Mouse (Mus musculus) testis, adult 2 months (tissue): ENCODE measurements around the gene 1700012B09Rik. TPM values are rescaled to one million over a fixed set of nuclear protein-coding genes. Genes with fewer than 3 reads are reported as not detected.

Experiments used
- H3K27ac ChIP-seq: fragments of 200-500 bp; 2 replicates; pipeline ENCODE4 v1.5.1; 2012; ENCODE audit warnings: low read depth, low read length; ENCODE audit not compliant: control insufficient read depth, insufficient read depth
- H3K27me3 ChIP-seq: fragments of 200-500 bp; 2 replicates; pipeline ENCODE4 v1.6.1; 2012; ENCODE audit warnings: mild to moderate bottlenecking, low read length, moderate library complexity; ENCODE audit not compliant: control insufficient read depth, insufficient read depth
- H3K36me3 ChIP-seq: fragments of 200-500 bp; 2 replicates; pipeline ENCODE4 v1.6.1; 2012; ENCODE audit warnings: mild to moderate bottlenecking, low read length; ENCODE audit not compliant: control insufficient read depth, insufficient read depth
- H3K4me1 ChIP-seq: fragments of 200-500 bp; 2 replicates; pipeline ENCODE4 v1.6.1; 2012; ENCODE audit warnings: low read length; ENCODE audit not compliant: control insufficient read depth, insufficient read depth
- H3K4me3 ChIP-seq: fragments of 200-500 bp; 2 replicates; pipeline ENCODE4 v1.5.1; 2012; ENCODE audit warnings: low read depth, mild to moderate bottlenecking, low read length, moderate library complexity, mixed read lengths; ENCODE audit not compliant: control insufficient read depth
- CTCF ChIP-seq: fragments of 200-500 bp; IDR thresholded peaks from 2 replicates; pipeline ENCODE4 v1.5.1; 2012; ENCODE audit warnings: low read depth, mild to moderate bottlenecking, inconsistent platforms, low read length, moderate library complexity; ENCODE audit not compliant: control insufficient read depth, insufficient read depth, insufficient replicate concordance
- POLR2A ChIP-seq: fragments of 200-500 bp; IDR thresholded peaks from 2 replicates; pipeline ENCODE4 v1.6.1; 2012; ENCODE audit warnings: low read depth, mild to moderate bottlenecking, inconsistent platforms, low read length, moderate library complexity; ENCODE audit not compliant: control insufficient read depth
- polyA plus RNA-seq: library from polyadenylated mRNA; depleted of rRNA; stranded (reverse); fragments of >200 nt; gene quantifications from 2 replicates; pipeline ENCODE4 v1.2.3, GENCODE M21; 2012

1700012B09Rik gene
- polyA plus RNA-seq, 1 experiment = 94.9 TPM

DNA sequence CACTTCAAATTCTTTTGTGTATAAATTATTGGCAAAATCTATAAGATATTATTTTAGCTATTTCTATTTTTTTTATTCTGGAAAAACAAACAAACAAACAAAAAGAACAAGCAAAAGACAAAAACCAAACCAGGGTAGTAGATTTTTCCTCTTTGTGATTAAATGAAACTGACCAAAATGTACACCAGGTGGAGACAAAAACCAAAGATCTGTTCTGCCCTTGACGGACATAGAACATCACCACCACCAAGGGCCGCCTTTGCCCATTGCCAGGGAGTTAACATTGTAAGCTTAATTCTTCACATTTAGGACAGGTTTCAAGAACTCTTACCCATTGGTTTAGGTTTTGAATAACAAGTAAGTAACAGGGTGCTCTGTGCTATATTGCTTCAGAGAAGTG is 3.0 kb upstream of the 1700012B09Rik start:
- no peaks in the 10 kb centered on the region for H3K27me3 ChIP-seq
- TF ChIP-seq CTCF (no peak), POLR2A (no peak)

DNA sequence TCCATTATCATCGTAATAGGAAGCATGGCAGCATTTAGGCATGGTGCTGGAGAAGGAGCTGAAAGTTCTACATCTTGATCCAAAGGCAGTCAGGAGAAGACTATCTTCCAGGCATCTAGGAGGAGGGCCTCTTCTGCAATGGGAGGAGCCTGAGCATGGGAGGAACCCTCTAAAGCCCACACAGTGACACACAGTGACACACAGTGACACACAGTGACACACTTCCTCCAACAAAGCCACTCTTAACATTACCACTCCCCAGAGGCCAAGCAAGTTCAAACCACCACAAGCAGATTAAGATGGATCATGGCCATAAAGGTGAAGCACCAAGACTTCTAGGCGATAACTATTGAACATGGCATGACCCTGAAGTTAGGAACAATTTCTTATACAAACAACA is 1.2 kb upstream of the 1700012B09Rik start:
- Histone ChIP-seq H3K4me3 (peak overlapping the region; percentile 54), H3K36me3 (no peaks in the 10 kb centered on the region), H3K27ac (no peak overlapping the region), H3K27me3 (no peaks in the 10 kb centered on the region), H3K4me1 (no peaks in the 10 kb centered on the region; the same call in none of the 2 replicates)
- TF ChIP-seq CTCF = no peak
- no peak for TF ChIP-seq POLR2A

More for the DNA sequence above, 3.0 kb upstream of the 1700012B09Rik start:
- Histone ChIP-seq H3K36me3 (no peaks in the 10 kb centered on the region), H3K27ac (no peak overlapping the region), H3K4me3 (no peak overlapping the region), H3K4me1 (no peaks in the 10 kb centered on the region; the same call in none of the 2 replicates)

DNA sequence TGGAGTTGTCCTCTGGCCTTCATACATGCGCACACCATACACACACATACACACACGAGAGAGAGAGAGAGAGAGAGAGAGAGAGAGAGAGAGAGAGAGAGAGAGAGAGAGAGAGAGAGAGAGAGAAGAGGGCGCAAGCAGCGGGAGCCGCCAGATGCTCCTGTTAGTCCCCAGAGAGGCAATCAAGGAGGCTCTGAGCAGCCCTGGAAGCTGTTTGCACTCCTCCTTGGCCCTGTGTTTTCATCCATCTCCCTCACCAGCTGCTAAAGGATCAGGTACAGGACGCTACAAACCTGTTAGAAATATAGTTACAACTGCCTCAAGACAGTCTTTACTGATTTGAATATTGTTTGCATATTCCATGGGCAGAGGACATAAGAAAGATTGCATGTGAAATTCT is 1.0 kb downstream of the 1700012B09Rik start:
- TF ChIP-seq POLR2A (no peak), CTCF (no peak)
- Histone ChIP-seq H3K4me3 (peak overlapping the region; percentile 82), H3K27me3 (no peaks in the 10 kb centered on the region)

DNA sequence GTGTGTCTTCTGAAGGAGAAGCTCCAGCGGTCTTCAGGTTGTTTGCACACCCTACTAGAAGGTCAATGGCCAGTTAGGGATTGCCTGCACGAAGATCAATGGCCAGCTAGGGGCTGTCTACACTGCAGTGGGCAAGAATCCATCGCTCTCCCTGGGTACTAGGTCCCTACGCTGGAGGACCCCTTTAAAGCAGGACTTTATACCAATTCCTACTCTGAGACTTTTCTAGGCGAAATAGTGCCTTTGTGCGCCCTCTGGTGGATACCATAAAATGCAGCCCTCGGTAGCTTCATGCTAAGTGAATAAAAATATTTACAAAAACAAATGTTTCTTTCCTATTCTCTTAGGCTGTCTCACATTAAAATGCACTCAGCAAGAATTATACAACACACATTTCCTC is 6.1 kb downstream of the 1700012B09Rik start:
- Histone ChIP-seq H3K27me3 (no peaks in the 10 kb centered on the region), H3K36me3 (no peaks in the 10 kb centered on the region), H3K27ac (no peak overlapping the region), H3K4me3 (no peak overlapping the region), H3K4me1 (no peaks in the 10 kb centered on the region)
- TF ChIP-seq POLR2A = no peak
- TF ChIP-seq CTCF = no peak

More for the DNA sequence above, 1.0 kb downstream of the 1700012B09Rik start:
- no peaks in the 10 kb centered on the region for H3K36me3 ChIP-seq
- H3K4me1 ChIP-seq = no peaks in the 10 kb centered on the region; the same call in none of the 2 replicates
- no peak overlapping the region for H3K27ac ChIP-seq

DNA sequence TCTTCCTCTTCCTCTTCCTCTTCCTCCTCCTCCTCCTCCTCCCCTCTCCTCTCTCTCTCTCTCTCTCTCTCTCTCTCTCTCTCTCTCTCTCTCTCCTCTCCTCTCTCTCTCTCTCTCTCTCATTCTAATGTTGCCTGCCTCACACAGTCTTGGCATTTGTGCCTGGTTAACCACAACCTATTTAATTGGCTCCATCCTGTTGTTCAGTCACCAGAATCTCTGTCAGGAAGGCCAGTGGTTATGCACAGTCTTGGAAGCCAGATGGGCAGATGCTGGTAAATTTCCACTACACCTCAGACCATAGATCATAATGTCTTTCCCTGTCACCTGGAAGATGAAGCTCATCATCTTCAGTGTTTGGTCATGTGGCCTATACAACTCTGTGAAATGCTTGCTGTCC is 11.6 kb downstream of the 1700012B09Rik start:
- Histone ChIP-seq H3K4me1 (no peaks in the 10 kb centered on the region), H3K36me3 (no peaks in the 10 kb centered on the region), H3K4me3 (no peak overlapping the region), H3K27me3 (no peaks in the 10 kb centered on the region), H3K27ac (no peak overlapping the region)
- TF ChIP-seq POLR2A (no peak), CTCF (no peak)

DNA sequence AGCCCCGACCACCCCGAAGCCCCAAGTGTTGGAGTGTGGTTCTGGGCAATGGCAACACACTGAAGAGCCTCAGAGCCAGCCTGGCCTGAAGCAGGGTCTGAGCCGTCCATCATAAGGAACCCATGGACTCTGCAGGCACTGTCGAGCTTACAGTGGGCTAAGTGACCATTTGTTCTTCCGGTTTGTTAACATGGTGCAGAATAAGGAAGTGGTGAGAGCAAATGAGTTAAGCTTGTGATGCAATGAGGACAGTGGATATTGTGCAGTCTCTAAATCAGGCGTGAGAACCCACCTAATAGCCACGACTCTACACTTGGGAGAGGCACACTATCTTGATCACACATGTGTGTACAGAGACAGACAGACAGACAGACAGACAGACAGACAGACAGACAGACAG is 12.2 kb downstream of the 1700012B09Rik start:
- Histone ChIP-seq H3K4me1 (no peaks in the 10 kb centered on the region), H3K27ac (no peak overlapping the region), H3K4me3 (no peak overlapping the region), H3K27me3 (no peaks in the 10 kb centered on the region), H3K36me3 (no peaks in the 10 kb centered on the region)
- TF ChIP-seq POLR2A (no peak), CTCF (no peak)

DNA sequence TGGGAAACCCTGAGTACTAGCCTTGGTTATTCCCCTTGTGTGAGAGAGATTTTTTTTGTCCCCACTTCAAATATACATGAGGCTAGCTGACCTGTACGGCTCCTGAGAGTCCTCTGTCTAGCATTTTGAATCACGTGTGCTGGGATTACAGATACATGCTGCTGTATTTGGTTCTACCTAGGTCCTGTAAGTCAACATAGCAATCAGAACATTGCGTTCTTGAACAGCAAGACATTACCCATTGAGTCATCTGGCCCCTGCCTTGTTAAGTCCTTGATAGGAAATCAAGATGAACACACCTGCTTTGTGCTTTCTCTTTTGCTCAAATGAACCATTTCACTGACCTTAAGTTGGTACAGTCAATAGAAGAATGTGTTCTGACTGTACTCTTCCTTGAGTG is 16.4 kb downstream of the 1700012B09Rik start:
- H3K4me3 ChIP-seq = no peak overlapping the region

DNA sequence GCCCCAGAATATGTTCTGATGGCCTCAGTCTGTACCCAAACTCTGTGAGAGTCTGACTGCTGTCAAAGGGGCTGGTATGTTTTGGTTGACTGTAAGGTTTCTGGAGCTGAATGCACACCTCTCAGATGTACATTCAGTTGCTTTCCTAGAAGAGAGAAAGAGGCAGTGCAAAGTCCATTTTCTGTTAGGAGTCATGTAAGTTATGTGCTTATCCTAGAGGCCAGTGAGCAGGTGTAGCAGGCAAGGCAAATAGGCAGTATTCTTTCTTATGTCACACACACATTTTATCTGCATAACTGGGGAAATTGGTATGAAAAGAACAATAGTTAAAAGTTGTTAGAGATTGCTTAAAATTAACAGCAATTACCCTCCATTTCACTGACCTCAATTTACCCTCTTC is 16.9 kb downstream of the 1700012B09Rik start:
- TF ChIP-seq POLR2A (no peak), CTCF (no peak)
- H3K4me3 ChIP-seq = no peak overlapping the region
- no peaks in the 10 kb centered on the region for H3K27me3 ChIP-seq
- no peak overlapping the region for H3K27ac ChIP-seq
- no peaks in the 10 kb centered on the region for H3K36me3 ChIP-seq
- H3K4me1 ChIP-seq = peaks cover 16% of the 10 kb centered on the region

More for the DNA sequence above, 16.4 kb downstream of the 1700012B09Rik start:
- no peak for TF ChIP-seq CTCF
- no peak for TF ChIP-seq POLR2A
- H3K4me1 ChIP-seq = peaks cover 16% of the 10 kb centered on the region
- no peaks in the 10 kb centered on the region for H3K36me3 ChIP-seq
- no peak overlapping the region for H3K27ac ChIP-seq
- H3K27me3 ChIP-seq = no peaks in the 10 kb centered on the region

DNA sequence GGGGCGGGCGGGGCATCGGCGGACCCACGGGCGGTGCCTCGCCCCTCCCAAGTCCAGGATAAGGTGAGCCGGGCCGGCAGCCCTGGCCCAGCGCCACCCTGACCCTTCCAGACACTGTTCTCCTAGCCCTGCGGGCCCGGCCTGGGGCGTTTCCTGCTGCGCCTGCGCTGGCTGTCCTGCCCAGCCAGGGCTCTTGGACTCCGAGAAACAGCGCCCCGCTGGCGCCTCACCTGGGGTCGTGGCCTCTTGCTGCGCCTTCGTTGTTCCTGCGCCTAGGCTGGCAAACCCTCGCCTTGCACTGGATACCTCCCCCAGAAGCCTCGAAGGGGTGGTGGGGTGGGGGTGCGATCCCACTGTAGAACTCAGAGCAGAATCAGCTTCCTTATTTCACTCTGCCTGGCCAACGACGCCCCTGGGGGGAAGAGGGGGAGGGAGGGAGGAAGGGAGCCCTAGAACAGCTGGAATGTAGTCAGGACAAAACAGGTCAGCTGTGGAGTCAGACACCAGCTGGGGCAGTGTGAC is 18.8 kb downstream of the 1700012B09Rik start, which contains the start of gene Fut4:
Fut4 (minus strand) TSS at position 393 of the 522 bp plus-strand sequence.
- TF ChIP-seq CTCF = no peak
- no peak for TF ChIP-seq POLR2A
- H3K4me3 ChIP-seq = peak within 1 kb of the TSS; percentile 43
- H3K27me3 ChIP-seq = no peaks in the 10 kb centered on the region
- no peaks in the 10 kb centered on the region for H3K36me3 ChIP-seq
- no peak within 1 kb of the TSS for H3K27ac ChIP-seq
- H3K4me1 ChIP-seq = peaks cover 16% of the 10 kb centered on the region
